Mouse (Mus musculus): ENCODE measurements around the gene Tigit. TPM values are rescaled to one million over a fixed set of nuclear protein-coding genes. Genes with fewer than 3 reads are reported as not detected.

Tigit gene
- total RNA-seq, 2 experiments from 2014 or later, result not detected

GRCm38 (mm10) chr16:43671972-43672371 lies 8.0 kb upstream of the Tigit start:
- ATAC-seq (replicated peaks; ENCODE audit: low FRiP score, poor library complexity, severe bottlenecking), result no peak

- ATAC-seq (replicated peaks; ENCODE audit: low FRiP score, poor library complexity, severe bottlenecking), result no peak
These were observed 4.3 kb upstream of the Tigit start for GRCm38 (mm10) chr16:43668294-43668693.

- ATAC-seq (replicated peaks; ENCODE audit: low FRiP score, poor library complexity, severe bottlenecking), result no peak
These were observed 915 bp upstream of the Tigit start for GRCm38 (mm10) chr16:43664861-43665260.

GRCm38 (mm10) chr16:43662124-43663004 lies 1.6 kb downstream of the Tigit start:
- no peak for ATAC-seq (replicated peaks; ENCODE audit: low FRiP score, poor library complexity, severe bottlenecking)

- no peak for ATAC-seq (replicated peaks; ENCODE audit: low FRiP score, poor library complexity, severe bottlenecking)
These were observed 2.4 kb downstream of the Tigit start for GRCm38 (mm10) chr16:43661576-43661975.

- no peak for ATAC-seq (replicated peaks; ENCODE audit: low FRiP score, poor library complexity, severe bottlenecking)
These were observed 8.7 kb downstream of the Tigit start for GRCm38 (mm10) chr16:43655183-43655787.

GRCm38 (mm10) chr16:43654269-43654668 lies 9.7 kb downstream of the Tigit start:
- no peak for ATAC-seq (replicated peaks; ENCODE audit: low FRiP score, poor library complexity, severe bottlenecking)

- no peak for ATAC-seq (replicated peaks; ENCODE audit: low FRiP score, poor library complexity, severe bottlenecking)
These were observed 10.7 kb downstream of the Tigit start for GRCm38 (mm10) chr16:43653288-43653687.

- ATAC-seq (replicated peaks; ENCODE audit: low FRiP score, poor library complexity, severe bottlenecking), result no peak
These were observed 13.4 kb downstream of the Tigit start for GRCm38 (mm10) chr16:43650355-43651080.

GRCm38 (mm10) chr16:43647641-43648040 lies 16.3 kb downstream of the Tigit start:
- no peak for ATAC-seq (replicated peaks; ENCODE audit: low FRiP score, poor library complexity, severe bottlenecking)

GRCm38 (mm10) chr16:43646943-43647342 lies 17.0 kb downstream of the Tigit start:
- no peak for ATAC-seq (replicated peaks; ENCODE audit: low FRiP score, poor library complexity, severe bottlenecking)

- ATAC-seq (replicated peaks; ENCODE audit: low FRiP score, poor library complexity, severe bottlenecking), result no peak
These were observed 18.1 kb downstream of the Tigit start for GRCm38 (mm10) chr16:43645879-43646278.

GRCm38 (mm10) chr16:43641230-43641629 lies 22.7 kb downstream of the Tigit start:
- ATAC-seq (replicated peaks; ENCODE audit: low FRiP score, poor library complexity, severe bottlenecking), result no peak

- no peak for ATAC-seq (replicated peaks; ENCODE audit: low FRiP score, poor library complexity, severe bottlenecking)
These were observed 25.4 kb downstream of the Tigit start for GRCm38 (mm10) chr16:43638406-43639049.

- no peak for ATAC-seq (replicated peaks; ENCODE audit: low FRiP score, poor library complexity, severe bottlenecking)
These were observed 26.7 kb downstream of the Tigit start for GRCm38 (mm10) chr16:43637241-43637640.

GRCm38 (mm10) chr16:43634037-43634436 lies 29.9 kb downstream of the Tigit start:
- no peak for ATAC-seq (replicated peaks; ENCODE audit: low FRiP score, poor library complexity, severe bottlenecking)

- no peak for ATAC-seq (replicated peaks; ENCODE audit: low FRiP score, poor library complexity, severe bottlenecking)
These were observed 32.2 kb downstream of the Tigit start for GRCm38 (mm10) chr16:43631758-43632157.

- ATAC-seq (replicated peaks; ENCODE audit: low FRiP score, poor library complexity, severe bottlenecking), result no peak
These were observed 35.3 kb downstream of the Tigit start for GRCm38 (mm10) chr16:43628662-43629061.

- ATAC-seq (replicated peaks; ENCODE audit: low FRiP score, poor library complexity, severe bottlenecking), result no peak
These were observed 38.0 kb downstream of the Tigit start for GRCm38 (mm10) chr16:43625956-43626355.

GRCm38 (mm10) chr16:43625289-43625688 lies 38.7 kb downstream of the Tigit start:
- ATAC-seq (replicated peaks; ENCODE audit: low FRiP score, poor library complexity, severe bottlenecking), result no peak

Data from erythroblast, adult 5-6 weeks (primary cell).